Mouse (Mus musculus): ENCODE data around the gene Vps39. TPM values are rescaled to one million over a fixed set of nuclear protein-coding genes. Genes with fewer than 3 reads are reported as not detected.

The Vps39 gene
- polyA plus RNA-seq, 1 experiment from 2014 or later: 22.3 TPM

Other genes starting within 250 kb of the Vps39 start
- gene Ehd4, start 198.5 kb downstream of the Vps39 start, polyA plus RNA-seq (2014; fragmentation: Nextera tagmentation; extraction: Ambion mirVana): 56.4 and 60.8 TPM in 2 replicates
- gene Pla2g4e, start 107.8 kb downstream of the Vps39 start, polyA plus RNA-seq (2014; fragmentation: Nextera tagmentation; extraction: Ambion mirVana): 0.71 and 0.77 TPM in 2 replicates
- 0.07 and 0.15 TPM in 2 replicates for gene Pla2g4d, start 63.9 kb downstream of the Vps39 start, polyA plus RNA-seq (2014; fragmentation: Nextera tagmentation; extraction: Ambion mirVana)
- 1.7 and 2.5 TPM in 2 replicates for gene Pla2g4f, start 39.0 kb downstream of the Vps39 start, polyA plus RNA-seq (2014; fragmentation: Nextera tagmentation; extraction: Ambion mirVana)
- gene Ganc, start 50.8 kb upstream of the Vps39 start, polyA plus RNA-seq (2014; fragmentation: Nextera tagmentation; extraction: Ambion mirVana): 8.7 and 9.4 TPM in 2 replicates
- 9.7 and 11.1 TPM in 2 replicates for gene Tmem87a, start 51.0 kb upstream of the Vps39 start, polyA plus RNA-seq (2014; fragmentation: Nextera tagmentation; extraction: Ambion mirVana)
- gene Capn3, start 102.9 kb upstream of the Vps39 start, polyA plus RNA-seq (2014; fragmentation: Nextera tagmentation; extraction: Ambion mirVana): 4.5 and 6.7 TPM in 2 replicates
- 65.4 and 70.5 TPM in 2 replicates for gene Zfp106, start 210.7 kb upstream of the Vps39 start, polyA plus RNA-seq (2014; fragmentation: Nextera tagmentation; extraction: Ambion mirVana)
- 47.8 and 51.2 TPM in 2 replicates for gene Snap23, start 214.5 kb upstream of the Vps39 start, polyA plus RNA-seq (2014; fragmentation: Nextera tagmentation; extraction: Ambion mirVana)